Mouse (Mus musculus): Measurements from ENCODE around the gene Cdc26.

GRCm38 (mm10) chr4:62437256-62437778 lies 28.9 kb upstream of the Cdc26 start:
- TF ChIP-seq POLR2A (IDR thresholded peaks at IDR 0.05; ENCODE audit: insufficient read depth, low read depth, low read length) (no peak), CTCF (IDR thresholded peaks at IDR 0.05; ENCODE audit: insufficient read depth, low read depth, low read length) (no peak)
